Mouse (Mus musculus) embryonic facial prominence, embryonic 10.5 days (tissue): Measurements from ENCODE around the gene Cdh4. TPM values are rescaled to one million over a fixed set of nuclear protein-coding genes. Genes with fewer than 3 reads are reported as not detected.

Experiments
- DNase-seq: peaks from one replicate; pipeline ENCODE4 v3.0.0-alpha.2; 2017; ENCODE audit warnings: low spot score
- H3K27ac ChIP-seq: fragments of 300-500 bp; sonication (generic); replicated peaks from 2 replicates; pipeline ENCODE4 v1.5.1; 2016; ENCODE audit warnings: mild to moderate bottlenecking
- H3K27me3 ChIP-seq: fragments of 300-500 bp; sonication (generic); replicated peaks from 2 replicates; pipeline ENCODE4 v1.6.1; 2016; ENCODE audit warnings: low read depth, mild to moderate bottlenecking; ENCODE audit not compliant: poor library complexity, severe bottlenecking
- H3K36me3 ChIP-seq: fragments of 300-500 bp; sonication (generic); replicated peaks from 2 replicates; pipeline ENCODE4 v1.6.1; 2016; ENCODE audit warnings: mild to moderate bottlenecking, moderate library complexity
- H3K4me1 ChIP-seq: fragments of 300-500 bp; sonication (generic); 2 replicates; pipeline ENCODE4 v1.6.1; 2016
- H3K4me3 ChIP-seq: fragments of 300-500 bp; sonication (generic); 2 replicates; pipeline ENCODE4 v1.5.1; 2016; ENCODE audit warnings: mild to moderate bottlenecking, moderate library complexity
- H3K9me3 ChIP-seq: fragments of 300-500 bp; sonication (generic); 2 replicates; pipeline ENCODE4 v1.6.1; 2016; ENCODE audit warnings: mild to moderate bottlenecking
- WGBS: fragments of 180-500 bp; shearing (Covaris S2); methylation state at CpG from one replicate; pipeline ENCODE4 v1.1.7; 2016; 5-methylcytosine and 5-hydroxymethylcytosine counted together
- polyA plus RNA-seq: library from polyadenylated mRNA; unstranded; fragments of >200 nt; fragmentation: Nextera tagmentation; extraction: Ambion mirVana; gene quantifications from 2 replicates; pipeline ENCODE4 v1.2.1, GENCODE M21; 2016

Cdh4 gene
- polyA plus RNA-seq, 1 experiment from 2014 or later: 2.9 TPM

GRCm38 (mm10) chr2:179441717-179442116, 514 bp upstream of the Cdh4 start:
- no peaks in the 10 kb centered on the region for H3K9me3 ChIP-seq
- H3K4me3 ChIP-seq: peak overlapping the region; percentile 78
- DNase-seq: no peak
- H3K27ac ChIP-seq: peak overlapping the region; percentile 78
- no peaks in the 10 kb centered on the region for H3K36me3 ChIP-seq
- peaks cover 81% of the 10 kb centered on the region for H3K27me3 ChIP-seq
- peaks cover 42% of the 10 kb centered on the region for H3K4me1 ChIP-seq
- 2% methylated on average over 8 of the region's 8 CpGs for WGBS

- under 1% methylated on average over 95 of the region's 95 CpGs for whole genome bisulfite sequencing
- DNase-seq: peak; percentile 82
- no peaks in the 10 kb centered on the region for H3K36me3 ChIP-seq
- H3K27ac ChIP-seq: peak overlapping the region; percentile 78
- peaks cover 42% of the 10 kb centered on the region for H3K4me1 ChIP-seq
- no peaks in the 10 kb centered on the region for H3K9me3 ChIP-seq
- H3K27me3 ChIP-seq: peaks cover 72% of the 10 kb centered on the region
- peak overlapping the region; percentile 78 for H3K4me3 ChIP-seq
Observed at GRCm38 (mm10) chr2:179442541-179443225, 452 bp downstream of the Cdh4 start.

GRCm38 (mm10) chr2:179443226-179443815, 1.1 kb downstream of the Cdh4 start:
- peak overlapping the region; percentile 78 for H3K4me3 ChIP-seq
- no peaks in the 10 kb centered on the region for H3K36me3 ChIP-seq
- H3K4me1 ChIP-seq: peaks cover 42% of the 10 kb centered on the region
- H3K27ac ChIP-seq: peak overlapping the region; percentile 78
- H3K27me3 ChIP-seq: peaks cover 67% of the 10 kb centered on the region
- no peaks in the 10 kb centered on the region for H3K9me3 ChIP-seq
- under 1% methylated on average over 51 of the region's 51 CpGs for WGBS
- peak; percentile 76 for DNase-seq

- H3K27me3 ChIP-seq: peaks cover 62% of the 10 kb centered on the region
- no peaks in the 10 kb centered on the region for H3K36me3 ChIP-seq
- peak; percentile 41 for DNase-seq
- peaks cover 4% of the 10 kb centered on the region; the same call in 1 of the 2 replicates for H3K9me3 ChIP-seq
- H3K4me1 ChIP-seq: peaks cover 42% of the 10 kb centered on the region
- no peak overlapping the region for H3K27ac ChIP-seq
- peak overlapping the region; percentile 78 for H3K4me3 ChIP-seq
- 23% methylated on average over 11 of the region's 11 CpGs for WGBS
Observed at GRCm38 (mm10) chr2:179443959-179444358, 1.7 kb downstream of the Cdh4 start.

GRCm38 (mm10) chr2:179448256-179448655, 6.0 kb downstream of the Cdh4 start:
- peaks cover 13% of the 10 kb centered on the region for H3K4me1 ChIP-seq
- H3K27me3 ChIP-seq: peaks cover 26% of the 10 kb centered on the region
- DNase-seq: no peak
- peaks cover 11% of the 10 kb centered on the region; the same call in 1 of the 2 replicates for H3K9me3 ChIP-seq
- H3K36me3 ChIP-seq: no peaks in the 10 kb centered on the region
- WGBS: 91% methylated on average over 4 of the region's 4 CpGs
- H3K27ac ChIP-seq: no peak overlapping the region
- H3K4me3 ChIP-seq: no peak overlapping the region

- H3K9me3 ChIP-seq: peaks cover 14% of the 10 kb centered on the region; the same call in 1 of the 2 replicates
- no peak overlapping the region for H3K27ac ChIP-seq
- H3K4me1 ChIP-seq: peaks cover 6% of the 10 kb centered on the region
- 93% methylated on average over 1 of the region's 1 CpGs for WGBS
- DNase-seq: no peak
- H3K27me3 ChIP-seq: peaks cover 18% of the 10 kb centered on the region
- no peak overlapping the region for H3K4me3 ChIP-seq
- no peaks in the 10 kb centered on the region for H3K36me3 ChIP-seq
Observed at GRCm38 (mm10) chr2:179449018-179449417, 6.8 kb downstream of the Cdh4 start.

- DNase-seq: no peak
- 89% methylated on average over 4 of the region's 4 CpGs for whole genome bisulfite sequencing
- H3K9me3 ChIP-seq: peaks cover 84% of the 10 kb centered on the region
- H3K27me3 ChIP-seq: no peaks in the 10 kb centered on the region
- H3K4me3 ChIP-seq: no peak overlapping the region
- H3K27ac ChIP-seq: no peak overlapping the region
- peaks cover 11% of the 10 kb centered on the region; the same call in 1 of the 2 replicates for H3K36me3 ChIP-seq
- H3K4me1 ChIP-seq: no peaks in the 10 kb centered on the region
Observed at GRCm38 (mm10) chr2:179459196-179459595, 17.0 kb downstream of the Cdh4 start.

GRCm38 (mm10) chr2:179459606-179460005, 17.4 kb downstream of the Cdh4 start:
- H3K4me1 ChIP-seq: no peaks in the 10 kb centered on the region
- H3K27me3 ChIP-seq: no peaks in the 10 kb centered on the region
- H3K36me3 ChIP-seq: peaks cover 7% of the 10 kb centered on the region; the same call in 1 of the 2 replicates
- DNase-seq: no peak
- H3K27ac ChIP-seq: no peak overlapping the region
- no peak overlapping the region for H3K4me3 ChIP-seq
- peaks cover 84% of the 10 kb centered on the region for H3K9me3 ChIP-seq
- WGBS: 92% methylated on average over 2 of the region's 2 CpGs

- H3K27ac ChIP-seq: no peak overlapping the region
- no peak overlapping the region for H3K4me3 ChIP-seq
Observed at GRCm38 (mm10) chr2:179463514-179463913, 21.3 kb downstream of the Cdh4 start.

GRCm38 (mm10) chr2:179467839-179468445, 25.7 kb downstream of the Cdh4 start:
- WGBS: 89% methylated on average over 8 of the region's 8 CpGs
- no peak for DNase-seq
- H3K4me3 ChIP-seq: no peak overlapping the region
- H3K9me3 ChIP-seq: peaks cover 30% of the 10 kb centered on the region
- no peak overlapping the region for H3K27ac ChIP-seq
- H3K4me1 ChIP-seq: no peaks in the 10 kb centered on the region
- no peaks in the 10 kb centered on the region for H3K27me3 ChIP-seq
- H3K36me3 ChIP-seq: no peaks in the 10 kb centered on the region; the same call in 1 of the 2 replicates

More at GRCm38 (mm10) chr2:179463514-179463913, 21.3 kb downstream of the Cdh4 start:
- Histone ChIP-seq H3K9me3 (peaks cover 75% of the 10 kb centered on the region), H3K27me3 (no peaks in the 10 kb centered on the region), H3K4me1 (no peaks in the 10 kb centered on the region), H3K36me3 (no peaks in the 10 kb centered on the region; the same call in 1 of the 2 replicates)
- DNase-seq: no peak
- 89% methylated on average over 4 of the region's 4 CpGs for WGBS

- peaks cover 9% of the 10 kb centered on the region for H3K4me1 ChIP-seq
- no peaks in the 10 kb centered on the region for H3K9me3 ChIP-seq
- no peaks in the 10 kb centered on the region for H3K36me3 ChIP-seq
- no peaks in the 10 kb centered on the region for H3K27me3 ChIP-seq
- no peak overlapping the region for H3K27ac ChIP-seq
- 79% methylated on average over 6 of the region's 6 CpGs for WGBS
- H3K4me3 ChIP-seq: no peak overlapping the region
- peak; percentile 53 for DNase-seq
Observed at GRCm38 (mm10) chr2:179476622-179477021, 34.4 kb downstream of the Cdh4 start.

- H3K27me3 ChIP-seq: no peaks in the 10 kb centered on the region
- H3K27ac ChIP-seq: no peak overlapping the region
- no peaks in the 10 kb centered on the region for H3K36me3 ChIP-seq
- no peaks in the 10 kb centered on the region for H3K9me3 ChIP-seq
- WGBS: 80% methylated on average over 5 of the region's 5 CpGs
- no peak overlapping the region for H3K4me3 ChIP-seq
- peaks cover 9% of the 10 kb centered on the region for H3K4me1 ChIP-seq
- DNase-seq: no peak
Observed at GRCm38 (mm10) chr2:179480800-179481200, 38.6 kb downstream of the Cdh4 start.
